Mouse (Mus musculus) hindbrain, embryonic 16.5 days (tissue): Measurements from ENCODE around the gene Taar8b. TPM values are rescaled to one million over a fixed set of nuclear protein-coding genes. Genes with fewer than 3 reads are reported as not detected.
"Not testable (repeated sequence)": the region's sequence is repeated elsewhere in the genome, so short reads cannot be mapped to it uniquely, and the experiment has no call there.

ENCODE experiments used
- ATAC-seq: fragments of 200-750 bp; cut with Nextera tagmentation; 2 replicates; pipeline ENCODE4 v1.8.0; 2017; ENCODE audit warnings: moderate TSS enrichment, moderate library complexity
- H3K27ac ChIP-seq: fragments of 300-500 bp; sonication (generic); 2 replicates; pipeline ENCODE4 v1.5.1; 2014; ENCODE audit warnings: low read depth, mild to moderate bottlenecking, control low read depth, low read length, moderate library complexity
- H3K27me3 ChIP-seq: fragments of 300-500 bp; sonication (generic); replicated peaks from 2 replicates; pipeline ENCODE4 v1.6.1; 2014; ENCODE audit warnings: low read length; ENCODE audit not compliant: control insufficient read depth, insufficient read depth
- H3K36me3 ChIP-seq: fragments of 300-500 bp; sonication (generic); 2 replicates; pipeline ENCODE4 v1.6.1; 2014; ENCODE audit warnings: mild to moderate bottlenecking, low read length, moderate library complexity, mixed read lengths; ENCODE audit not compliant: control insufficient read depth, insufficient read depth
- H3K4me1 ChIP-seq: fragments of 300-500 bp; sonication (generic); 2 replicates; pipeline ENCODE4 v1.6.1; 2014; ENCODE audit warnings: low read depth, low read length; ENCODE audit not compliant: control insufficient read depth, insufficient read depth
- H3K4me2 ChIP-seq: fragments of 300-500 bp; sonication (generic); 2 replicates; pipeline ENCODE4 v1.6.1; 2014; ENCODE audit warnings: mild to moderate bottlenecking, low read length, control low read depth, moderate library complexity
- H3K4me3 ChIP-seq: fragments of 300-500 bp; sonication (generic); 2 replicates; pipeline ENCODE4 v1.5.1; 2014; ENCODE audit warnings: mild to moderate bottlenecking, low read length, control low read depth, moderate library complexity
- H3K9ac ChIP-seq: fragments of 300-500 bp; sonication (generic); 2 replicates; pipeline ENCODE4 v1.6.1; 2014; ENCODE audit warnings: low read depth, mild to moderate bottlenecking, control low read depth, low read length, moderate library complexity
- H3K9me3 ChIP-seq: fragments of 300-500 bp; sonication (generic); 2 replicates; pipeline ENCODE4 v1.6.1; 2014; ENCODE audit warnings: mild to moderate bottlenecking, low read length, moderate library complexity; ENCODE audit not compliant: control insufficient read depth
- WGBS: fragments of 180-500 bp; shearing (Covaris S2); extraction: QIAGEN DNeasy Blood & Tissue Kit; methylation state at CpG from one replicate; pipeline ENCODE4 v1.1.7; 2014; 5-methylcytosine and 5-hydroxymethylcytosine counted together
- polyA plus RNA-seq: library from polyadenylated mRNA; unstranded; fragments of >200 nt; fragmentation: Nextera tagmentation; extraction: Ambion mirVana; gene quantifications from 2 replicates; pipeline ENCODE4 v1.2.1, GENCODE M21; 2015

Gene Taar8b
- polyA plus RNA-seq, result not detected in 2 replicates

DNA sequence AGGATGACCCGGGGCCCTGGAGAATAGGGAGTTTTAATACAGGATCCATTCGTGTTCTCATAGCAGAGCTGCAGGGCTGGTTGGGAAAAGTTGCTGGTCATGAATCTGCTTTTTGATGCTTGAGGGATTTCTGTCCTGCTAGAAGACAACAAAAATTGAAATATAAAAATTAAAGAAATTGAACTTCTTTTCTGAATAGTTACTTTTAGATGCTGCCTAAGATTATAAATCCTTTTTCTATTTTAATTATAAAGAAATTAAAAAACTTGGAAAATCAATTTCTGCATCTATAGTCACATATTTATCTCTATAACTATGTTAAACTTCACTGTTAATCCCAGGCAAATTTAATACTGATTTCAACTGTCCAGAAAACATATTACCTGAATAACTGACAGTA is at the start of gene Taar8b:
Gene Taar8b, minus strand, starts transcription at position 101 of the 400 bp plus-strand sequence.
- Histone ChIP-seq H3K27ac (no peak within 1 kb of the TSS), H3K9me3 (no peaks in the 10 kb centered on the region), H3K4me1 (no peaks in the 10 kb centered on the region), H3K36me3 (no peaks in the 10 kb centered on the region), H3K4me2 (no peak within 1 kb of the TSS), H3K4me3 (no peak within 1 kb of the TSS), H3K9ac (no peak within 1 kb of the TSS), H3K27me3 (no peaks in the 10 kb centered on the region)
- ATAC-seq, result no peak
- WGBS, result 76% methylated on average over 2 of the region's 2 CpGs

GRCm38 (mm10) chr10:24138623-24139261 is 46.6 kb upstream of the Taar8b start:
- H3K4me1 ChIP-seq, result no peaks in the 10 kb centered on the region
- no peak overlapping the region for H3K9ac ChIP-seq
- H3K4me2 ChIP-seq, result no peak overlapping the region
- H3K4me3 ChIP-seq, result no peak overlapping the region
- no peaks in the 10 kb centered on the region for H3K9me3 ChIP-seq
- H3K27me3 ChIP-seq, result no peaks in the 10 kb centered on the region
- H3K36me3 ChIP-seq, result no peaks in the 10 kb centered on the region
- WGBS, result 90% methylated on average over 2 of the region's 2 CpGs
- ATAC-seq, result no peak
- no peak overlapping the region for H3K27ac ChIP-seq

DNA sequence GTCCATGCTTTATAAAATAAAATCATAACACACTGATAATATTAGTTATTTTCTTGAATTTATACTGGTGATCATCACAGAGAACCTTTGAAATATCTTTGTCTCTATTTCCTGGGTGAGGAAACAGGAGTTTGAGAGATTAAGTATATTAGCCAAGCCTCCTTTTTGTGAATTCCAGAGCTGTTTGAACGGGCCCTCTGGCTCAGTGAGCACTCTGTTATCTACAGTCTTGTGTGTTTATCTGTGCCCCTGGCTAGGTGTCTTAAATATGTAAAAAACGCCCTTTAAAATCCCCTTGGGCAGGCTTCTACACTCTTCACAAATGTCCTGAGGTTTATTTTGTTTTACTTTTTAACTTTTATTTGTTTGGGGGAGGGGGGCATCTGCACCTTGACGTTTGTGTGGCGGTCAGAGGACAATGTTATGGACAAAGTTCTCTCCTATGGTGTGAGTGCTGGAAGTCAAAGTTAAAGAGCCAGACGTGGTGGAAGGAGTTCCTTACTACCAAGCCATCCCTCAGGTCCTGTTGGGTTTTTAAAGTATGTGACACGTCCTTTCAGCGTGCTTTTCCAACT is 42.1 kb upstream of the Taar8b start:
- Histone ChIP-seq H3K9ac (no peak overlapping the region), H3K4me2 (no peak overlapping the region), H3K36me3 (no peaks in the 10 kb centered on the region), H3K27ac (no peak overlapping the region), H3K4me3 (no peak overlapping the region), H3K4me1 (no peaks in the 10 kb centered on the region), H3K27me3 (no peaks in the 10 kb centered on the region), H3K9me3 (no peaks in the 10 kb centered on the region)
- ATAC-seq, result no peak
- 68% methylated on average over 7 of the region's 7 CpGs for WGBS

GRCm38 (mm10) chr10:24133132-24133531 is 41.0 kb upstream of the Taar8b start:
- Histone ChIP-seq H3K4me1 (no peaks in the 10 kb centered on the region), H3K27me3 (no peaks in the 10 kb centered on the region), H3K27ac (no peak overlapping the region), H3K4me2 (no peak overlapping the region), H3K36me3 (no peaks in the 10 kb centered on the region), H3K4me3 (no peak overlapping the region), H3K9ac (no peak overlapping the region), H3K9me3 (no peaks in the 10 kb centered on the region)
- no peak for ATAC-seq
- 56% methylated on average over 2 of the region's 2 CpGs for WGBS

DNA sequence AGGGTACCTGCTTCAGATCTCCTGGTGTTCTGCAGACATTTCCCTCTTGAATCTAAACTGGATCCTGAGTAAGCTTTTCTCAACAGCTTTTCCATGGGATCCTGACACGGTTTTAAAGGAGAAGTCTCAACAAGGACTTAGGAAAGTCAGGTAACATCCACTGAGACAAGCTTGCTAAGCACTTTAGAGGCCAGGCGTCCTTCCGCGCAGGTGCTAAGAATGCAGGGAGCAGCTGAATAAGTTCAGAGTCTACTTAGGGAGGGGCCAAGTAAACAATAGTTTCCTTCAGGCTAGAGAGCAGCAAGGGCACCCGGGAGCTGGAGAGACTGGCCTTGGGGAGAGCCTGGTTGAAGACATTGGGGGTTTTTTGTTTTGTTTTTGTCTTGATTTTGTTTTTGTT is 40.2 kb upstream of the Taar8b start:
- ATAC-seq, result no peak
- WGBS, result 13% methylated on average over 5 of the region's 5 CpGs
- Histone ChIP-seq H3K36me3 (no peaks in the 10 kb centered on the region), H3K4me1 (no peaks in the 10 kb centered on the region), H3K4me3 (no peak overlapping the region), H3K9me3 (no peaks in the 10 kb centered on the region), H3K4me2 (no peak overlapping the region), H3K27ac (no peak overlapping the region), H3K27me3 (no peaks in the 10 kb centered on the region), H3K9ac (no peak overlapping the region)

DNA sequence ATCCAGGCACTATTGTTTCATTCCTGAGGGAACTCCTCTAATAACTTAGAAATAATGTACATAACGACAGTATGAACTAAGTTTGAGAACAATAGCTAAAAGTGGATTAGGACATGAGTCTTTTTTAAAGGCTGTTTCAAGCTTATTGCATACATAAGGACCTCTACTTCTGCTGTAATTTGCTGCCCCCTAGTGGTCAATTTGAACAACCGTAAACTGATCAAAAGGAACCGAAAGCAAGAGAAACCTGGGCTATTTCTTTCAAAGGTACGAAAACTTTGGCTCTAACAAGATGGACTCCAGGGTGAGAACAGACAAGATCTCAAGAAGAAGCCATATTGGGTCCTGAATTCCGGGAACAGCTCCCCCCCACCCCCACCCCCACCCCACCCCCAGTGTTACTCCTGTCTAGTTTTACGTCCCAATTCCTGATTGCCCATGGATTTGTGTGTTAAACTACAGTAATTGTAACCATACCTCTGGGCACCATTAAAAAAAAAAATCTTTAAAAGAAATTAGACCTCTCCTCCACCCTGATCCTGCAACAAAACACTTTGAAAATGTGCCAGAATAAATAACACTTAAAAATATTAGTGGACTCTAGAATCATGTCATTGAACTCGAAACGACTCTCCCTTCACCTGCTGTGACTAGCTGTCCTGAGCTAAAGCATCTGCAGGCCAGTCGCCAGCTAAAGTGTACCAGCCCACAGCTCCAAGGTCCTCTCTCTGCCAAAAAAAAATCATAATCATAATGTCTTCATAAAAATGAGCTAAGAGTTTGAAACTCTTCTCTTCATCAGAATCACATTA is 39.6 kb upstream of the Taar8b start:
- H3K27me3 ChIP-seq, result no peaks in the 10 kb centered on the region
- ATAC-seq, result peak; percentile 90
- H3K27ac ChIP-seq, result no peak overlapping the region
- H3K9ac ChIP-seq, result no peak overlapping the region
- no peaks in the 10 kb centered on the region for H3K9me3 ChIP-seq
- H3K36me3 ChIP-seq, result no peaks in the 10 kb centered on the region
- peak overlapping the region; percentile 46 for H3K4me2 ChIP-seq
- H3K4me1 ChIP-seq, result no peaks in the 10 kb centered on the region
- H3K4me3 ChIP-seq, result no peak overlapping the region
- 18% methylated on average over 9 of the region's 9 CpGs for WGBS

DNA sequence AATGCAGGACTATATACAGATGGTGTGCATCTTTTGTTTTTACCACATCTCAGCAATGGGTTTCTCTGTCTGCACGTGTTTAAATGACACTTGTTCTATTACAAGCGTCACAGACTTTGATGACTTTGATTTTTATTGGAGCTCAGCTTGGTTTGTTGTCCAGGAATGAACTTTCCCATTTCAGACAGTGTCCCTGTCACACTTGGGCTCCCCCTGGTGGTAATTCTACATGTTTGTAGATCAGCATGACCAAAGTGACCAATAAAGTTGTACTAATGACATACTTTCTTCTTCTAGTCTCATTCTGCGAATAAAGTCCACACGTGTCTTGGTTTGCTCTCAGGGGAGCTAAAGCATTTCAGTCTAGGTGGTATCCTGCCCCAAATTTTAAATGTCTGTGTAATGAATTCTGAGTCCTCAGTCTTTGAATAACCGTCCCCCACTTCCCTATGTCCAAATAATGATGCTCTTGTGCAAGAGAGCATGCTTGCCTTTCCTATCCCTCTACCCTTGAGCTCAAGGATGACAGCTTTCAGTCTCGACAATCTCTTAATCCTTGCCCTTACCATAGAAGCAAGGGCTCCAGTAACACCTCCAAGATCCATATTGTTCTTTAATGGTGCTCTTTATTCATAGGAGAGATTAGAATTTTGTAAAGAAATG is 19.2 kb upstream of the Taar8b start:
- no peaks in the 10 kb centered on the region for H3K27me3 ChIP-seq
- no peak overlapping the region for H3K4me2 ChIP-seq
- ATAC-seq, result peak; percentile 58; the same call in 1 of the 2 replicates
- no peaks in the 10 kb centered on the region; the same call in 1 of the 2 replicates for H3K9me3 ChIP-seq
- H3K9ac ChIP-seq, result no peak overlapping the region
- 56% methylated on average over 6 of the region's 6 CpGs for WGBS
- H3K4me1 ChIP-seq, result no peaks in the 10 kb centered on the region
- H3K36me3 ChIP-seq, result no peaks in the 10 kb centered on the region
- no peak overlapping the region for H3K4me3 ChIP-seq
- H3K27ac ChIP-seq, result no peak overlapping the region

DNA sequence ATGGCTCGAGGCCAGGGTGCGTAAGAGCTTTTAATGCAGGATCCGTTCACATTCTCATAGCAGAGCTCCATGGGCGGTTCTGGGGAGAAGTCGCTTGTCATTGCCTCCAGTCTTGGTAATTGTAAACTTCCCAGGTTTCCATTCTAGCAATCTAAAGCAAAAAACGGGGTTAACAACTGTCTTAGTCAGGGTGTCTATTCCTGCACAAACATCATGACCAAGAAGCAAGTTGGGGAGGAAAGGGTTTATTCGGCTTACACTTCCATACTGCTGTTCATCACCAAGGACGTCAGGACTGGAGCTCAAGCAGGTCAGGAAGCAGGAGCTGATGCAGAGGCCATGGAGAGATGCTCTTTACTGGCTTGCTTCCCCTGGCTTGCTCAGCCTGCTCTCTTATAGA is 17.3 kb upstream of the Taar8b start, which contains the start of gene Taar9:
Gene Taar9, minus strand, starts transcription at position 101 of the 400 bp plus-strand sequence.
- WGBS, result 88% methylated on average over 8 of the region's 8 CpGs
- not testable (repeated sequence) for H3K9ac ChIP-seq, H3K36me3 ChIP-seq, H3K27me3 ChIP-seq, H3K27ac ChIP-seq, H3K4me3 ChIP-seq, H3K4me2 ChIP-seq, H3K9me3 ChIP-seq, ATAC-seq, H3K4me1 ChIP-seq

- Histone ChIP-seq H3K36me3 (no peaks in the 10 kb centered on the region), H3K4me1 (no peaks in the 10 kb centered on the region), H3K27ac (no peak overlapping the region), H3K9me3 (no peaks in the 10 kb centered on the region), H3K9ac (no peak overlapping the region), H3K27me3 (no peaks in the 10 kb centered on the region), H3K4me2 (no peak overlapping the region), H3K4me3 (no peak overlapping the region)
- 65% methylated on average over 3 of the region's 3 CpGs for WGBS
- ATAC-seq, result no peak
Observed at GRCm38 (mm10) chr10:24108236-24108635, 16.1 kb upstream of the Taar8b start.
